Mouse (Mus musculus) hindbrain, embryonic 11.5 days (tissue): Measurements from ENCODE around the gene Ubtd1. TPM values are rescaled to one million over a fixed set of nuclear protein-coding genes. Genes with fewer than 3 reads are reported as not detected.

Experiments used
- ATAC-seq: fragments of 200-750 bp; cut with Nextera tagmentation; 2 replicates; pipeline ENCODE4 v1.8.0; 2017; ENCODE audit warnings: mild to moderate bottlenecking, moderate TSS enrichment, moderate library complexity; ENCODE audit not compliant: low FRiP score
- DNase-seq: peaks from one replicate; pipeline ENCODE4 v3.0.0-alpha.2; 2015; ENCODE audit warnings: low spot score
- H3K27ac ChIP-seq: fragments of 300-500 bp; sonication (generic); 2 replicates; pipeline ENCODE4 v1.5.1; 2014; ENCODE audit warnings: mild to moderate bottlenecking, low read depth, low read length
- H3K27me3 ChIP-seq: fragments of 300-500 bp; sonication (generic); 2 replicates; pipeline ENCODE4 v1.6.1; 2014; ENCODE audit warnings: mild to moderate bottlenecking, low read length, moderate library complexity, mixed read lengths; ENCODE audit not compliant: control insufficient read depth, insufficient read depth
- H3K36me3 ChIP-seq: fragments of 300-500 bp; sonication (generic); 2 replicates; pipeline ENCODE4 v1.6.1; 2014; ENCODE audit warnings: mild to moderate bottlenecking, low read length, moderate library complexity, mixed read lengths; ENCODE audit not compliant: control insufficient read depth, insufficient read depth
- H3K4me1 ChIP-seq: fragments of 300-500 bp; sonication (generic); replicated peaks from 2 replicates; pipeline ENCODE4 v1.6.1; 2014; ENCODE audit warnings: low read length, mixed read lengths; ENCODE audit not compliant: control insufficient read depth, insufficient read depth
- H3K4me2 ChIP-seq: fragments of 300-500 bp; sonication (generic); replicated peaks from 2 replicates; pipeline ENCODE4 v1.6.1; 2014; ENCODE audit warnings: mild to moderate bottlenecking, low read depth, low read length
- H3K4me3 ChIP-seq: fragments of 300-500 bp; sonication (generic); 2 replicates; pipeline ENCODE4 v1.5.1; 2014; ENCODE audit warnings: low read depth, low read length
- H3K9ac ChIP-seq: fragments of 300-500 bp; sonication (generic); 2 replicates; pipeline ENCODE4 v1.6.1; 2014; ENCODE audit warnings: low read depth, low read length
- H3K9me3 ChIP-seq: fragments of 300-500 bp; sonication (generic); 2 replicates; pipeline ENCODE4 v1.6.1; 2016; ENCODE audit warnings: low read length; ENCODE audit not compliant: control insufficient read depth
- WGBS: fragments of 180-500 bp; shearing (Covaris S2); extraction: QIAGEN DNeasy Blood & Tissue Kit; methylation state at CpG from one replicate; pipeline ENCODE4 v1.1.7; 2014; 5-methylcytosine and 5-hydroxymethylcytosine counted together
- polyA plus RNA-seq: library from polyadenylated mRNA; unstranded; fragments of >200 nt; fragmentation: Nextera tagmentation; extraction: Ambion mirVana; gene quantifications from 2 replicates; pipeline ENCODE4 v1.2.1, GENCODE M21; 2014

Gene Ubtd1
- polyA plus RNA-seq, 1 experiment from 2014 or later, result 7.7 TPM

DNA sequence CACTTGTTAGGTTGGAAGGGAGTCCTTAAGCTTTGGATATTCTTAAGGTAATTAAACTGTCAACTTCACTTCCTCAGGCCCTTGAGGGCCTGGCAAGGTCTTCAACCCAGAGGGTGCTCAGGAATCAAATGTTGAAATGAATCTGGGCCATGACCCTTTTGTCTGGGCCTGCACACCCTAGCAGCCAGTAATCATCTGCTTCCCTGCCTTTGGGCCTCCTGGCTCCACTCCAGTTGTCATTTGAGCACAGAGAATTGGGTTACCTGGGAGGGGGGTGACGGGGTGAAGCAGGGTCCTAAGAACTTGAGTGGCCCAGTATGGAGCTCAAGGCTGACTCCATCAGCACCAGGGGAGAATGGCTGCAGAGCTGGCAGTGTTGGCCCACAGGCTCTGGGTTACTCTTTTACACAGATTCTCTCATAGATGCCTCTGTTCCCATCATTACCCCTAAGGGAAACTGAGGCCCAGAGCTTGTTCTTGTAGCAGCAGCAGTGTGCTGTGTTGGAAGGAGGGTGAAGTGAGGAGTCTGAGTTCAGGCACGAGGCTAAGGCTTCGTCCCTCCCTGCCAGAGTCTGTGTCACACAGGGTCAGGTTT, 32.8 kb downstream of the Ubtd1 start:
- no peak for DNase-seq

GRCm38 (mm10) chr19:42015001-42015400, 33.4 kb downstream of the Ubtd1 start:
- Histone ChIP-seq H3K36me3 (no peaks in the 10 kb centered on the region), H3K4me2 (no peak overlapping the region), H3K27me3 (no peaks in the 10 kb centered on the region), H3K9me3 (no peaks in the 10 kb centered on the region), H3K27ac (no peak overlapping the region), H3K4me1 (no peaks in the 10 kb centered on the region), H3K9ac (no peak overlapping the region), H3K4me3 (no peak overlapping the region)
- no peak for ATAC-seq
- 82% methylated on average over 6 of the region's 6 CpGs for WGBS
- DNase-seq, result no peak

More for the DNA sequence above, 32.8 kb downstream of the Ubtd1 start:
- ATAC-seq, result no peak
- no peak overlapping the region for H3K4me3 ChIP-seq
- no peak overlapping the region for H3K4me2 ChIP-seq
- H3K27ac ChIP-seq, result no peak overlapping the region
- no peaks in the 10 kb centered on the region for H3K9me3 ChIP-seq
- WGBS, result 88% methylated on average over 3 of the region's 3 CpGs
- no peaks in the 10 kb centered on the region for H3K36me3 ChIP-seq
- no peaks in the 10 kb centered on the region for H3K27me3 ChIP-seq
- no peaks in the 10 kb centered on the region for H3K4me1 ChIP-seq
- no peak overlapping the region for H3K9ac ChIP-seq

DNA sequence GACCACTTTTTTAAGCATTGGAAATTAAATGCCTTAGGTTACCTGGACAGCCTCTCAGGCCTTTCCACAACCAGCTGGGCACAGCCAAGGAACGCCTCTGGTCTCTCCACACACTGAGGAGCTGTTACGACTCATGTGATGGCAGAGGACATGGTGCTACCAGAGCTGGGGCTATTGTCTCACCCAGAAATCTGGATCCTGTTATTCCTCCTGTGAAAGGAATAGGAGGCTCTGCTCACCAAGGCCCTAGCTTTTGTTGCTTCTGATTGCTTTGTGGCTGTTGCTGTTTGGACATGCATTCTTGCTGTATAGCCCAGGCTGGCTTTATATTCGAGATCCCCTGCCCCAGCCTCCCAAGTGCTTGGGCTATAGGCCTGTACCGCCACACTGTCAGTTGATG, 34.7 kb downstream of the Ubtd1 start:
- no peaks in the 10 kb centered on the region for H3K27me3 ChIP-seq
- H3K9ac ChIP-seq, result no peak overlapping the region
- no peaks in the 10 kb centered on the region for H3K4me1 ChIP-seq
- H3K4me2 ChIP-seq, result no peak overlapping the region
- H3K27ac ChIP-seq, result no peak overlapping the region
- WGBS, result 70% methylated on average over 4 of the region's 4 CpGs
- ATAC-seq, result no peak
- no peaks in the 10 kb centered on the region for H3K36me3 ChIP-seq
- no peaks in the 10 kb centered on the region for H3K9me3 ChIP-seq
- DNase-seq, result no peak
- H3K4me3 ChIP-seq, result no peak overlapping the region

GRCm38 (mm10) chr19:42016840-42017239, 35.3 kb downstream of the Ubtd1 start:
- Histone ChIP-seq H3K9ac (no peak overlapping the region), H3K9me3 (no peaks in the 10 kb centered on the region), H3K36me3 (no peaks in the 10 kb centered on the region), H3K27ac (peak overlapping the region; percentile 11; the same call in 1 of the 2 replicates), H3K4me1 (no peaks in the 10 kb centered on the region), H3K4me3 (no peak overlapping the region), H3K4me2 (no peak overlapping the region), H3K27me3 (no peaks in the 10 kb centered on the region)
- DNase-seq, result no peak
- 69% methylated on average over 5 of the region's 5 CpGs for WGBS
- no peak for ATAC-seq

- Histone ChIP-seq H3K27me3 (no peaks in the 10 kb centered on the region), H3K9me3 (no peaks in the 10 kb centered on the region), H3K4me1 (no peaks in the 10 kb centered on the region), H3K9ac (no peak overlapping the region), H3K36me3 (no peaks in the 10 kb centered on the region), H3K4me3 (no peak overlapping the region), H3K27ac (peak overlapping the region; percentile 11; the same call in 1 of the 2 replicates), H3K4me2 (no peak overlapping the region)
- 72% methylated on average over 8 of the region's 8 CpGs for WGBS
- ATAC-seq (no peak), DNase-seq (no peak)
Observed at GRCm38 (mm10) chr19:42017399-42018247, 36.1 kb downstream of the Ubtd1 start.

- Histone ChIP-seq H3K36me3 (no peaks in the 10 kb centered on the region), H3K4me3 (no peak overlapping the region), H3K9ac (no peak overlapping the region), H3K27me3 (no peaks in the 10 kb centered on the region), H3K4me2 (no peak overlapping the region), H3K27ac (no peak overlapping the region), H3K4me1 (no peaks in the 10 kb centered on the region), H3K9me3 (no peaks in the 10 kb centered on the region)
- WGBS, result 35% methylated on average over 4 of the region's 4 CpGs
- DNase-seq (no peak), ATAC-seq (no peak)
Observed at GRCm38 (mm10) chr19:42019011-42019522, 37.5 kb downstream of the Ubtd1 start.

- Histone ChIP-seq H3K9me3 (no peaks in the 10 kb centered on the region), H3K4me3 (no peak overlapping the region), H3K4me2 (no peak overlapping the region), H3K9ac (no peak overlapping the region), H3K27me3 (no peaks in the 10 kb centered on the region), H3K27ac (no peak overlapping the region), H3K36me3 (no peaks in the 10 kb centered on the region), H3K4me1 (no peaks in the 10 kb centered on the region)
- WGBS, result 62% methylated on average over 10 of the region's 10 CpGs
- DNase-seq (no peak), ATAC-seq (no peak)
Observed at GRCm38 (mm10) chr19:42021681-42022541, 40.3 kb downstream of the Ubtd1 start.

GRCm38 (mm10) chr19:42022542-42022848, 40.9 kb downstream of the Ubtd1 start:
- Histone ChIP-seq H3K9me3 (no peaks in the 10 kb centered on the region), H3K9ac (no peak overlapping the region), H3K27ac (no peak overlapping the region), H3K27me3 (no peaks in the 10 kb centered on the region), H3K4me1 (no peaks in the 10 kb centered on the region), H3K4me3 (no peak overlapping the region), H3K36me3 (no peaks in the 10 kb centered on the region), H3K4me2 (no peak overlapping the region)
- DNase-seq (no peak), ATAC-seq (no peak)
- 91% methylated on average over 2 of the region's 2 CpGs for WGBS
